Mouse (Mus musculus) embryonic facial prominence, embryonic 14.5 days (tissue): Measurements from ENCODE around the gene Xylt2. TPM values are rescaled to one million over a fixed set of nuclear protein-coding genes. Genes with fewer than 3 reads are reported as not detected.
A peak's percentile ranks its signal among the peaks of the same experiment; 100 is the strongest.

Experiments used
- ATAC-seq: fragments of 200-750 bp; cut with Nextera tagmentation; 2 replicates; pipeline ENCODE4 v1.8.0; 2017; ENCODE audit warnings: low read depth, moderate number of reproducible peaks, moderate TSS enrichment
- DNase-seq: peaks from one replicate; pipeline ENCODE4 v3.0.0-alpha.2; 2015; ENCODE audit warnings: low spot score
- H3K27ac ChIP-seq: fragments of 300-500 bp; sonication (generic); replicated peaks from 2 replicates; pipeline ENCODE4 v1.5.1; 2014; ENCODE audit warnings: low read depth, mild to moderate bottlenecking, low read length, moderate library complexity
- H3K27me3 ChIP-seq: fragments of 300-500 bp; sonication (generic); replicated peaks from 2 replicates; pipeline ENCODE4 v1.6.1; 2014; ENCODE audit warnings: low read length; ENCODE audit not compliant: control insufficient read depth, insufficient read depth
- H3K36me3 ChIP-seq: fragments of 300-500 bp; sonication (generic); 2 replicates; pipeline ENCODE4 v1.6.1; 2014; ENCODE audit warnings: low read length, mixed read lengths; ENCODE audit not compliant: control insufficient read depth, insufficient read depth
- H3K4me1 ChIP-seq: fragments of 300-500 bp; sonication (generic); 2 replicates; pipeline ENCODE4 v1.6.1; 2014; ENCODE audit warnings: antibody characterized with exemption, low read length; ENCODE audit not compliant: control insufficient read depth, insufficient read depth
- H3K4me2 ChIP-seq: fragments of 300-500 bp; sonication (generic); 2 replicates; pipeline ENCODE4 v1.6.1; 2014; ENCODE audit warnings: low read depth, mild to moderate bottlenecking, low read length, moderate library complexity, mixed read lengths
- H3K4me3 ChIP-seq: fragments of 300-500 bp; sonication (generic); 2 replicates; pipeline ENCODE4 v1.5.1; 2014; ENCODE audit warnings: low read depth, mild to moderate bottlenecking, low read length
- H3K9ac ChIP-seq: fragments of 300-500 bp; sonication (generic); 2 replicates; pipeline ENCODE4 v1.6.1; 2014; ENCODE audit warnings: low read depth, mild to moderate bottlenecking, low read length, moderate library complexity, mixed read lengths
- H3K9me3 ChIP-seq: fragments of 300-500 bp; sonication (generic); 2 replicates; pipeline ENCODE4 v1.6.1; 2016; ENCODE audit warnings: low read length; ENCODE audit not compliant: control insufficient read depth
- WGBS: fragments of 180-500 bp; shearing (Covaris S2); extraction: QIAGEN DNeasy Blood & Tissue Kit; methylation state at CpG from one replicate; pipeline ENCODE4 v1.1.7; 2014; 5-methylcytosine and 5-hydroxymethylcytosine counted together
- polyA plus RNA-seq: library from polyadenylated mRNA; unstranded; fragments of >200 nt; fragmentation: Nextera tagmentation; extraction: Ambion mirVana; gene quantifications from 2 replicates; pipeline ENCODE4 v1.2.1, GENCODE M21; 2014

The Xylt2 gene
- polyA plus RNA-seq, 1 experiment from 2014 or later, result 22.5 TPM

- DNase-seq, result peak; percentile 74
- Histone ChIP-seq H3K36me3 (no peaks in the 10 kb centered on the region), H3K27me3 (no peaks in the 10 kb centered on the region), H3K4me2 (no peak overlapping the region), H3K27ac (no peak overlapping the region), H3K4me1 (no peaks in the 10 kb centered on the region), H3K9me3 (no peaks in the 10 kb centered on the region), H3K9ac (no peak overlapping the region), H3K4me3 (no peak overlapping the region)
- 23% methylated on average over 4 of the region's 4 CpGs for WGBS
- peak; percentile 90 for ATAC-seq
Measured at GRCm38 (mm10) chr11:94615494-94615893, 61.8 kb downstream of the Xylt2 start.

- H3K27me3 ChIP-seq, result no peaks in the 10 kb centered on the region
- no peaks in the 10 kb centered on the region for H3K36me3 ChIP-seq
- H3K4me2 ChIP-seq, result no peak overlapping the region
- DNase-seq (no peak), ATAC-seq (no peak)
- H3K9ac ChIP-seq, result no peak overlapping the region
- no peak overlapping the region for H3K4me3 ChIP-seq
- H3K4me1 ChIP-seq, result no peaks in the 10 kb centered on the region
- no peaks in the 10 kb centered on the region for H3K9me3 ChIP-seq
- no peak overlapping the region for H3K27ac ChIP-seq
- 77% methylated on average over 4 of the region's 4 CpGs for WGBS
Measured at GRCm38 (mm10) chr11:94614603-94615002, 62.7 kb downstream of the Xylt2 start.

Other genes with a start within 250 kb of the Xylt2 start
- gene Cacna1g, start 203.3 kb downstream of the Xylt2 start, polyA plus RNA-seq, result 30.0 and 30.5 TPM in 2 replicates
- gene Spata20, start 191.3 kb downstream of the Xylt2 start, polyA plus RNA-seq, result 0.31 and 0.51 TPM in 2 replicates
- 4.3 and 6.6 TPM in 2 replicates for gene Epn3, start 177.5 kb downstream of the Xylt2 start, polyA plus RNA-seq
- gene Mycbpap, start 155.8 kb downstream of the Xylt2 start, polyA plus RNA-seq, result 1.4 and 4.1 TPM in 2 replicates
- 2.2 and 2.8 TPM in 2 replicates for gene Rsad1, start 128.3 kb downstream of the Xylt2 start, polyA plus RNA-seq
- gene Chad, start 112.5 kb downstream of the Xylt2 start, polyA plus RNA-seq, result 9.5 and 10.1 TPM in 2 replicates
- gene Acsf2, start 75.6 kb downstream of the Xylt2 start, polyA plus RNA-seq, result 6.3 and 7.3 TPM in 2 replicates
- gene Lrrc59, start 47.7 kb downstream of the Xylt2 start, polyA plus RNA-seq, result 205 and 210 TPM in 2 replicates
- gene Mrpl27, start 23.7 kb downstream of the Xylt2 start, polyA plus RNA-seq, result 98.3 and 105 TPM in 2 replicates
- 12.6 and 16.9 TPM in 2 replicates for gene Eme1, start 23.6 kb downstream of the Xylt2 start, polyA plus RNA-seq
- 0.51 and 0.85 TPM in 2 replicates for gene Gm11541, start 27.0 kb upstream of the Xylt2 start, polyA plus RNA-seq
- gene Cdc34b, start 64.3 kb upstream of the Xylt2 start, polyA plus RNA-seq, result 0.22 and 0.24 TPM in 2 replicates
- not detected in 2 replicates for gene Tmem92, start 105.2 kb upstream of the Xylt2 start, polyA plus RNA-seq